Mouse (Mus musculus): ENCODE measurements around the gene Tcf25. TPM values are rescaled to one million over a fixed set of nuclear protein-coding genes. Genes with fewer than 3 reads are reported as not detected.

Gene Tcf25
- polyA plus RNA-seq, 1 experiment from 2014 or later, result 146 TPM

DNA sequence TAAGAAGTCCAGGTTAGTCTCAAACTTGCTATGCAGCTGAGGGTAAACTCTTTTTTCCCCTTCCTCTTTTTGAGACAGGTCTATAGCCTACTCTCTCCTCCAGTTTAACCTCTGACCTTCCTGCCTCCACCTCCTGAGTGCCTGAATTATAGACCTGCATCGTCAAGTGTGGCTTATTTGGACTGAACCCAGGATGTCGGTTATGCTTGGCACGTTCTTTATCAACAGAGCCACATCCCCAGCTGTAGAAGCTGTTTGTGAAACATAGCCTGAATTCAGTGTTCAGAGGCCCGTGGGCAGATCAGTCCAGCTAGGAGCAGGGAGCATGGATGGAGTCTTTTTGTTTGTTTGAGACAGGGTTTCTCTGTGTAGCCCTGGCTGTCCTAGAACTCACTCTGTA lies 78.6 kb downstream of the Tcf25 start:
- Histone ChIP-seq H3K27ac (replicated peaks) (no peak overlapping the region), H3K4me3 (ENCODE audit: low read depth, low read length) (no peak overlapping the region), H3K4me1 (replicated peaks; ENCODE audit: control insufficient read depth, insufficient read depth) (no peaks in the 10 kb centered on the region), H3K36me3 (ENCODE audit: control insufficient read depth, insufficient read depth, low read length) (peaks cover 10% of the 10 kb centered on the region; the same call in 1 of the 2 replicates), H3K9me3 (ENCODE audit: control insufficient read depth, low read length) (no peaks in the 10 kb centered on the region), H3K9ac (ENCODE audit: low read length) (no peak overlapping the region), H3K27me3 (ENCODE audit: control insufficient read depth, insufficient read depth, low read length) (no peaks in the 10 kb centered on the region), H3K4me2 (replicated peaks; ENCODE audit: low read depth) (no peak overlapping the region)
- WGBS, result 77% methylated on average over 4 of the region's 4 CpGs
- no peak for ATAC-seq (ENCODE audit: low FRiP score, low TSS enrichment)
- no peak for DNase-seq (ENCODE audit: low spot score)
- TF ChIP-seq CTCF (IDR thresholded peaks at IDR 0.05; ENCODE audit: low read depth) (no peak), EP300 (optimal IDR thresholded peaks at IDR 0.05) (no peak)

DNA sequence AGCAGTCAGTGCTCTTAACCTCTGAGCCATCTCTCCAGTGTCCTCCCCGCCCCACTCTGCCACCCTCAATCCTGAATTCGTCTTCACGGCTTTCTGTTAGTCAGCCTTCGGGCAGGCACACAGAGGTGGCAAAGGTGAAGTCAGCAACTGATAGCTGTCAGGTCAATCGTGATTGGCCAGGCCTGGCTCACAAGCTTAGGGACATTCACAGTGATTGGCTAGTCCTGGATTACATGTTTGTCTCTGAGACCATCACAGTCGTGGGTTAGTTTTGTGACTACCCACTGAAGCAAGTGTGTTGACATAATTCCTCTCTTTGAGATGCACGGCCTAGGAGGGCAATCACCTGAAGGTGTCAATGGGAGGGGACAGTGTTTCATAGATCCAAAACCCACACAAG lies 79.7 kb downstream of the Tcf25 start:
- WGBS, result 74% methylated on average over 7 of the region's 7 CpGs
- no peak overlapping the region for H3K9ac ChIP-seq (ENCODE audit: low read length)
- H3K4me1 ChIP-seq (replicated peaks; ENCODE audit: control insufficient read depth, insufficient read depth), result no peaks in the 10 kb centered on the region
- TF ChIP-seq EP300 (optimal IDR thresholded peaks at IDR 0.05) (no peak), CTCF (IDR thresholded peaks at IDR 0.05; ENCODE audit: low read depth) (no peak)
- H3K4me2 ChIP-seq (replicated peaks; ENCODE audit: low read depth), result no peak overlapping the region
- H3K27me3 ChIP-seq (ENCODE audit: control insufficient read depth, insufficient read depth, low read length), result no peaks in the 10 kb centered on the region
- H3K27ac ChIP-seq (replicated peaks), result no peak overlapping the region
- no peak for DNase-seq (ENCODE audit: low spot score)
- no peaks in the 10 kb centered on the region for H3K9me3 ChIP-seq (ENCODE audit: control insufficient read depth, low read length)
- H3K4me3 ChIP-seq (ENCODE audit: low read depth, low read length), result no peak overlapping the region
- ATAC-seq (ENCODE audit: low FRiP score, low TSS enrichment), result no peak
- H3K36me3 ChIP-seq (ENCODE audit: control insufficient read depth, insufficient read depth, low read length), result peaks cover 14% of the 10 kb centered on the region

Other genes starting within 250 kb of the Tcf25 start
- gene Sult5a1, start 215.4 kb upstream of the Tcf25 start, polyA plus RNA-seq (2015; fragmentation: Nextera tagmentation; extraction: Ambion mirVana), result 7.8 and 9.3 TPM in 2 replicates
- gene Dpep1, start 187.5 kb upstream of the Tcf25 start, polyA plus RNA-seq (2015; fragmentation: Nextera tagmentation; extraction: Ambion mirVana), result 10.0 and 13.6 TPM in 2 replicates
- 153 and 157 TPM in 2 replicates for gene Chmp1a, start 161.0 kb upstream of the Tcf25 start, polyA plus RNA-seq (2015; fragmentation: Nextera tagmentation; extraction: Ambion mirVana)
- 0.91 and 0.94 TPM in 2 replicates for gene Spata33, start 160.9 kb upstream of the Tcf25 start, polyA plus RNA-seq (2015; fragmentation: Nextera tagmentation; extraction: Ambion mirVana)
- gene Cdk10, start 148.9 kb upstream of the Tcf25 start, polyA plus RNA-seq (2015; fragmentation: Nextera tagmentation; extraction: Ambion mirVana), result 16.1 and 16.7 TPM in 2 replicates
- gene Spata2l, start 137.5 kb upstream of the Tcf25 start, polyA plus RNA-seq (2015; fragmentation: Nextera tagmentation; extraction: Ambion mirVana), result 3.1 and 3.6 TPM in 2 replicates
- 7.8 and 8.3 TPM in 2 replicates for gene Zfp276, start 119.6 kb upstream of the Tcf25 start, polyA plus RNA-seq (2015; fragmentation: Nextera tagmentation; extraction: Ambion mirVana)
- 10.3 and 11.2 TPM in 2 replicates for gene Vps9d1, start 119.4 kb upstream of the Tcf25 start, polyA plus RNA-seq (2015; fragmentation: Nextera tagmentation; extraction: Ambion mirVana)
- 5.3 and 5.7 TPM in 2 replicates for gene Fanca, start 55.2 kb upstream of the Tcf25 start, polyA plus RNA-seq (2015; fragmentation: Nextera tagmentation; extraction: Ambion mirVana)
- gene Spire2, start 41.0 kb upstream of the Tcf25 start, polyA plus RNA-seq (2015; fragmentation: Nextera tagmentation; extraction: Ambion mirVana), result 12.4 and 13.1 TPM in 2 replicates
- 0.05 TPM in 1 of 2 replicates, not detected in the other for gene Mc1r, start 33.4 kb downstream of the Tcf25 start, polyA plus RNA-seq (2015; fragmentation: Nextera tagmentation; extraction: Ambion mirVana)
- gene Tubb3, start 37.7 kb downstream of the Tcf25 start, polyA plus RNA-seq (2015; fragmentation: Nextera tagmentation; extraction: Ambion mirVana), result 24.4 and 24.7 TPM in 2 replicates
- 20.6 and 22.5 TPM in 2 replicates for gene Def8, start 49.8 kb downstream of the Tcf25 start, polyA plus RNA-seq (2015; fragmentation: Nextera tagmentation; extraction: Ambion mirVana)
- 28.1 and 28.4 TPM in 2 replicates for gene Afg3l1, start 104.2 kb downstream of the Tcf25 start, polyA plus RNA-seq (2015; fragmentation: Nextera tagmentation; extraction: Ambion mirVana)
- gene Dbndd1, start 141.7 kb downstream of the Tcf25 start, polyA plus RNA-seq (2015; fragmentation: Nextera tagmentation; extraction: Ambion mirVana), result 0.89 and 1.4 TPM in 2 replicates
- gene Gas8, start 145.1 kb downstream of the Tcf25 start, polyA plus RNA-seq (2015; fragmentation: Nextera tagmentation; extraction: Ambion mirVana), result 10.6 and 11.3 TPM in 2 replicates

Data from stomach, postnatal 0 days (tissue).